Mouse (Mus musculus) brain, embryonic 14.5 days (tissue): ENCODE results near the gene Hemgn.

Source experiments
- CTCF ChIP-seq: fragments of 200-500 bp; IDR thresholded peaks from 2 replicates; pipeline ENCODE4 v1.5.1; 2012; ENCODE audit warnings: inconsistent platforms, mild to moderate bottlenecking, moderate library complexity, borderline replicate concordance; ENCODE audit not compliant: insufficient read depth, insufficient read length; ENCODE audit errors: extremely low read depth
- POLR2A ChIP-seq: fragments of 200-500 bp; IDR thresholded peaks from 2 replicates; pipeline ENCODE4 v1.6.1; 2012; ENCODE audit warnings: mild to moderate bottlenecking, inconsistent platforms, borderline replicate concordance; ENCODE audit not compliant: poor library complexity, insufficient read depth, insufficient read length, severe bottlenecking; ENCODE audit errors: extremely low read depth

- TF ChIP-seq POLR2A (no peak), CTCF (no peak)
These were observed 9.1 kb downstream of the Hemgn start for GRCm38 (mm10) chr4:46404042-46404795.
